10 mouse cellular contexts compared by ENCODE assay signal in genomic region chr5:111378126-111378993, GRCm38 (mm10). TPM values are rescaled to one million over a fixed set of nuclear protein-coding genes. Genes with fewer than 3 reads are reported as not detected.
DNase-seq lines count a peak whose midpoint lies in the region; ATAC-seq and TF ChIP-seq lines count a peak whose summit lies in the region.
"Had no signal": no experiment of that assay in that cellular context is flagged by ENCODE, and none has a peak within 500 bp of the region (broad histone marks: within the 10 kb centered on the region; RNA-seq: fewer than 3 reads in every experiment).

No protein-coding gene starts in this region.

- H3K4me1 ChIP-seq in heart, embryonic 12.5 days (replicated peaks) = no peaks in the 10 kb centered on the region
- no peaks in the 10 kb centered on the region for H3K4me1 ChIP-seq in liver, embryonic 14.5 days (replicated peaks; ENCODE audit: control insufficient read depth in 2 of 2, insufficient read depth in 2 of 2, low read length in 1 of 2)
- H3K4me1 ChIP-seq in embryonic facial prominence, embryonic 11.5 days (ENCODE audit: control insufficient read depth, insufficient read depth, low read length) = no peaks in the 10 kb centered on the region; the same call in none of the 2 replicates
- no peaks in the 10 kb centered on the region for H3K4me1 ChIP-seq in neural tube, embryonic 15.5 days
- H3K4me1 ChIP-seq: neural tube, embryonic 12.5 days had no signal

- no peak for TF ChIP-seq EP300 in liver, embryonic 14.5 days (IDR thresholded peaks at IDR 0.05; ENCODE audit: low read depth)

- no peaks in the 10 kb centered on the region for H3K27me3 ChIP-seq in heart, embryonic 12.5 days (replicated peaks)
- H3K27me3 ChIP-seq in liver, embryonic 14.5 days (ENCODE audit: control insufficient read depth, insufficient read depth, low read length) = no peaks in the 10 kb centered on the region
- H3K27me3 ChIP-seq in embryonic facial prominence, embryonic 11.5 days (ENCODE audit: control insufficient read depth, insufficient read depth, low read length) = no peaks in the 10 kb centered on the region
- H3K27me3 ChIP-seq in neural tube, embryonic 15.5 days (replicated peaks) = no peaks in the 10 kb centered on the region
- H3K27me3 ChIP-seq: neural tube, embryonic 12.5 days had no signal

- H3K4me3 ChIP-seq in heart, embryonic 12.5 days = no peak overlapping the region
- H3K4me3 ChIP-seq in liver, embryonic 14.5 days (ENCODE audit: insufficient read depth in 1 of 2, low read depth in 2 of 2, low read length in 2 of 2) = no peak overlapping the region
- H3K4me3 ChIP-seq in embryonic facial prominence, embryonic 11.5 days (ENCODE audit: low read depth, low read length) = no peak overlapping the region
- H3K4me3 ChIP-seq in neural tube, embryonic 15.5 days (replicated peaks) = no peak overlapping the region
- H3K4me3 ChIP-seq: neural tube, embryonic 12.5 days had no signal

- WGBS in heart, embryonic 12.5 days = 81% methylated on average over 7 of the region's 7 CpGs
- WGBS in liver, embryonic 14.5 days (ENCODE audit: insufficient replicate concordance) = 74% methylated on average over 7 of the region's 7 CpGs
- 61% methylated on average over 7 of the region's 7 CpGs for WGBS in embryonic facial prominence, embryonic 11.5 days
- 79% methylated on average over 7 of the region's 7 CpGs for WGBS in neural tube, embryonic 15.5 days

- no peak overlapping the region for H3K9ac ChIP-seq in heart, embryonic 12.5 days
- no peak overlapping the region for H3K9ac ChIP-seq in liver, embryonic 14.5 days (replicated peaks)
- H3K9ac ChIP-seq in embryonic facial prominence, embryonic 11.5 days (replicated peaks; ENCODE audit: low read length) = no peak overlapping the region
- no peak overlapping the region for H3K9ac ChIP-seq in neural tube, embryonic 15.5 days (replicated peaks)
- H3K9ac ChIP-seq: neural tube, embryonic 12.5 days had no signal

- H3K36me3 ChIP-seq in heart, embryonic 12.5 days = peaks cover 90% of the 10 kb centered on the region
- H3K36me3 ChIP-seq in liver, embryonic 14.5 days (replicated peaks; ENCODE audit: control insufficient read depth, insufficient read depth, low read depth) = peaks cover 36% of the 10 kb centered on the region
- no peaks in the 10 kb centered on the region; the same call in 1 of the 2 replicates for H3K36me3 ChIP-seq in embryonic facial prominence, embryonic 11.5 days (replicated peaks; ENCODE audit: control insufficient read depth, insufficient read depth, low read depth, low read length)
- peaks cover 69% of the 10 kb centered on the region for H3K36me3 ChIP-seq in neural tube, embryonic 15.5 days

- no peak overlapping the region for H3K4me2 ChIP-seq in heart, embryonic 12.5 days
- H3K4me2 ChIP-seq in liver, embryonic 14.5 days (ENCODE audit: low read depth) = no peak overlapping the region
- no peak overlapping the region for H3K4me2 ChIP-seq in embryonic facial prominence, embryonic 11.5 days (ENCODE audit: low read depth, low read length)
- H3K4me2 ChIP-seq in neural tube, embryonic 15.5 days = no peak overlapping the region
- H3K4me2 ChIP-seq: neural tube, embryonic 12.5 days had no signal

- H3K9me3 ChIP-seq in heart, embryonic 12.5 days (replicated peaks) = no peaks in the 10 kb centered on the region
- H3K9me3 ChIP-seq in liver, embryonic 14.5 days (ENCODE audit: control insufficient read depth, low read length) = no peaks in the 10 kb centered on the region
- H3K9me3 ChIP-seq in embryonic facial prominence, embryonic 11.5 days (replicated peaks; ENCODE audit: control insufficient read depth, low read length) = no peaks in the 10 kb centered on the region
- no peaks in the 10 kb centered on the region for H3K9me3 ChIP-seq in neural tube, embryonic 15.5 days (replicated peaks)
- H3K9me3 ChIP-seq: neural tube, embryonic 12.5 days had no signal

- DNase-seq in heart, adult 18-20 months = peak; percentile 50 to 59
- no peak for DNase-seq in liver, embryonic 14.5 days (ENCODE audit: low read depth in 3 of 3, low spot score in 3 of 3)
- DNase-seq in liver = no peak
- DNase-seq in embryonic facial prominence, embryonic 11.5 days (ENCODE audit: low spot score) = peak; percentile 53
- DNase-seq in skeletal muscle tissue, adult 2 months (ENCODE audit: low read depth, low spot score) = peak; percentile 57
- DNase-seq: thymus, postnatal 36 days had no signal

- H3K27ac ChIP-seq in heart, embryonic 12.5 days (ENCODE audit: poor library complexity, severe bottlenecking) = no peak overlapping the region
- no peak overlapping the region for H3K27ac ChIP-seq in liver, embryonic 14.5 days
- no peak overlapping the region for H3K27ac ChIP-seq in embryonic facial prominence, embryonic 11.5 days (replicated peaks; ENCODE audit: low read depth, low read length)
- H3K27ac ChIP-seq in neural tube, embryonic 15.5 days (replicated peaks) = no peak overlapping the region
- H3K27ac ChIP-seq: neural tube, embryonic 12.5 days had no signal

- ATAC-seq in heart, embryonic 12.5 days (ENCODE audit: insufficient number of reproducible peaks, low FRiP score) = no peak
- no peak for ATAC-seq in liver, embryonic 14.5 days (ENCODE audit: insufficient read depth)
- no peak for ATAC-seq in embryonic facial prominence, embryonic 11.5 days (replicated peaks; ENCODE audit: insufficient number of reproducible peaks, low FRiP score, low TSS enrichment, low read depth)
- no peak for ATAC-seq in neural tube, embryonic 15.5 days (ENCODE audit: low FRiP score)
- ATAC-seq in inflammation-experienced regulatory T-cells, adult 6 months = no peak

- TF ChIP-seq CTCF in liver, embryonic 14.5 days (IDR thresholded peaks at IDR 0.05; ENCODE audit: low read depth) = peak; percentile 5

RNA-seq across cellular contexts. Expression of gene Mn1, which starts 38.8 kb away (rescaled TPM):
- total RNA-seq in heart, adult 18-20 months (2021) = 10 to 100 TPM; 16.0 to 16.6 TPM
- polyA plus RNA-seq in heart, embryonic 12.5 days (2016; fragmentation: Nextera tagmentation; extraction: Ambion mirVana) = 8.0 and 8.2 TPM in 2 replicates
- 0.44 and 0.52 TPM in 2 replicates for polyA plus RNA-seq in liver, embryonic 14.5 days (2012; rRNA removed)
- polyA plus RNA-seq in liver, embryonic 14.5 days (2014; fragmentation: Nextera tagmentation; extraction: Ambion mirVana) = 0.81 and 0.99 TPM in 2 replicates
- polyA plus RNA-seq in embryonic facial prominence, embryonic 11.5 days (2014; fragmentation: Nextera tagmentation; extraction: Ambion mirVana) = 36.3 and 36.8 TPM in 2 replicates
- 15.2 and 18.3 TPM in 2 replicates for polyA plus RNA-seq in neural tube, embryonic 15.5 days (2015; fragmentation: Nextera tagmentation; extraction: Ambion mirVana)
- polyA plus RNA-seq in inflammation-experienced regulatory T-cells, adult 6 months (2017; shearing (Covaris generic)) = not detected

RNA-seq across cellular contexts. Expression of gene Pitpnb, which starts 47.8 kb away (rescaled TPM):
- total RNA-seq in heart, adult 18-20 months (2021) = 10 to 100 TPM; 41.2 to 42.1 TPM
- 79.9 and 84.3 TPM in 2 replicates for polyA plus RNA-seq in heart, embryonic 12.5 days (2016; fragmentation: Nextera tagmentation; extraction: Ambion mirVana)
- 23.1 and 23.6 TPM in 2 replicates for polyA plus RNA-seq in liver, embryonic 14.5 days (2012; rRNA removed)
- 31.5 and 32.0 TPM in 2 replicates for polyA plus RNA-seq in liver, embryonic 14.5 days (2014; fragmentation: Nextera tagmentation; extraction: Ambion mirVana)
- 133 and 137 TPM in 2 replicates for polyA plus RNA-seq in embryonic facial prominence, embryonic 11.5 days (2014; fragmentation: Nextera tagmentation; extraction: Ambion mirVana)
- polyA plus RNA-seq in neural tube, embryonic 15.5 days (2015; fragmentation: Nextera tagmentation; extraction: Ambion mirVana) = 95.8 and 103 TPM in 2 replicates
- polyA plus RNA-seq in inflammation-experienced regulatory T-cells, adult 6 months (2017; shearing (Covaris generic)) = 10 to 100 TPM; 60.4 to 73.5 (median 62.2) TPM

Comparison
In these comparisons a context has a peak if more than half of its experiments do, and no peak if none do; other contexts are left out.
1. DNase-seq: peak in heart, adult 18-20 months (2 of 2), embryonic facial prominence, embryonic 11.5 days (single experiment) and skeletal muscle tissue, adult 2 months (single experiment); none in liver, embryonic 14.5 days (0 of 3) and liver (single experiment).